Mouse (Mus musculus) thymus, adult 18-20 months (tissue): ENCODE measurements around the gene Phlpp1.

Source experiments
- DNase-seq, 2 experiments: peaks; one replicate each; pipeline ENCODE4 v3.0.0; 2022; ENCODE audit warnings: mixed read lengths in 2 of 2

Phlpp1 gene

GRCm38 (mm10) chr1:106197991-106198390 lies 26.4 kb downstream of the Phlpp1 start:
- DNase-seq, result no peak

- DNase-seq, result no peak
Measured at GRCm38 (mm10) chr1:106199109-106199508, 27.6 kb downstream of the Phlpp1 start.

GRCm38 (mm10) chr1:106199686-106200085 lies 28.1 kb downstream of the Phlpp1 start:
- no peak for DNase-seq

GRCm38 (mm10) chr1:106201025-106201424 lies 29.5 kb downstream of the Phlpp1 start:
- DNase-seq, result no peak

- no peak for DNase-seq
Measured at GRCm38 (mm10) chr1:106201929-106202328, 30.4 kb downstream of the Phlpp1 start.

GRCm38 (mm10) chr1:106203942-106204341 lies 32.4 kb downstream of the Phlpp1 start:
- no peak for DNase-seq

GRCm38 (mm10) chr1:106204350-106204749 lies 32.8 kb downstream of the Phlpp1 start:
- no peak for DNase-seq

GRCm38 (mm10) chr1:106208581-106208980 lies 37.0 kb downstream of the Phlpp1 start:
- no peak for DNase-seq

- DNase-seq, result no peak
Measured at GRCm38 (mm10) chr1:106210461-106210860, 38.9 kb downstream of the Phlpp1 start.

- DNase-seq, result no peak
Measured at GRCm38 (mm10) chr1:106211146-106211545, 39.6 kb downstream of the Phlpp1 start.

- no peak for DNase-seq
Measured at GRCm38 (mm10) chr1:106220431-106220830, 48.9 kb downstream of the Phlpp1 start.

GRCm38 (mm10) chr1:106221371-106221770 lies 49.8 kb downstream of the Phlpp1 start:
- no peak for DNase-seq

- DNase-seq, result no peak
Measured at GRCm38 (mm10) chr1:106221964-106222363, 50.4 kb downstream of the Phlpp1 start.

- no peak for DNase-seq
Measured at GRCm38 (mm10) chr1:106226613-106227012, 55.1 kb downstream of the Phlpp1 start.

- DNase-seq, result no peak
Measured at GRCm38 (mm10) chr1:106230313-106230712, 58.8 kb downstream of the Phlpp1 start.

GRCm38 (mm10) chr1:106231345-106231744 lies 59.8 kb downstream of the Phlpp1 start:
- no peak for DNase-seq

- no peak for DNase-seq
Measured at GRCm38 (mm10) chr1:106231805-106232459, 60.4 kb downstream of the Phlpp1 start.

GRCm38 (mm10) chr1:106232460-106232850 lies 60.9 kb downstream of the Phlpp1 start:
- DNase-seq, result no peak

- DNase-seq, result no peak
Measured at GRCm38 (mm10) chr1:106236986-106237385, 65.4 kb downstream of the Phlpp1 start.

- no peak for DNase-seq
Measured at GRCm38 (mm10) chr1:106240116-106240685, 68.6 kb downstream of the Phlpp1 start.

GRCm38 (mm10) chr1:106241059-106241458 lies 69.5 kb downstream of the Phlpp1 start:
- DNase-seq, result no peak

GRCm38 (mm10) chr1:106242129-106242528 lies 70.6 kb downstream of the Phlpp1 start:
- DNase-seq, result no peak

GRCm38 (mm10) chr1:106243371-106243770 lies 71.8 kb downstream of the Phlpp1 start:
- DNase-seq, result no peak

- no peak for DNase-seq
Measured at GRCm38 (mm10) chr1:106244245-106244644, 72.7 kb downstream of the Phlpp1 start.

- DNase-seq, result no peak
Measured at GRCm38 (mm10) chr1:106254047-106254446, 82.5 kb downstream of the Phlpp1 start.
